Mouse (Mus musculus): ENCODE data around the gene Rassf3.
A peak's percentile ranks its signal among the peaks of the same experiment; 100 is the strongest.

Rassf3 gene

DNA sequence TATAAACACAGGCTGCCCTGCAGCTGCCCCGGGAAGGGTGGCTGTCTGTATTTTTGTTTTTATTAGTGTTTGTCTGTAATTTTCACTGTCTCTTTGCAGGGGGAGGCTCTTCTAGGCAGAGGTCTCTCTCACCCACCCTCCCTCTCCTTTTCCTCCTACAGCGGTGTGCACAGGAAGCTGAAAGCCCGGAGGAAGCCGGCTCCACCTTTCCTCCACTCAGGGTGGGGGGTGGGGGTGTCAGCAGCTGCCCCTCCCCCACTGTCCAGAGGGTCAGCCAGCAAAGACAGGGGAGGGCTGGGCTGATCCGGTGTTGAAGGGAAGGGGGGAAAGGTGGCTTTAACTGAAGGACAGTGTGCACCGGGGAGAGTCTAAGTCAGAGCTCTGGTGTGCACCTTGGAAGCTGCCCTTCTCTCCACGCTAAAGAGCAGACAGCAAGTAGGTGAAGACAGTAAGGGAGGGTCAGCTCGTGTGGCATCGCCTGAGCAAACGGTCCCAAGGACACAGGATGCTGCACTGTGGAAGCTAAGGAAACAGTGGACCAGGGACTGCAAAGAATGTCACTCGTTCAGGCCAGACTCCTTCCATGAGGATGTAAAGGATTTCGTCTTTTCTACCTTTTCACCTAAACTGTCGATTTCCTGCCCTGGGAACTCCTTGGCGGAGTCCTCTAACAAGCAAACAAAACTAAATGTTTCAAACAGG, 46.0 kb downstream of the Rassf3 start:
- DNase-seq (ENCODE audit: low read depth): peak; percentile 53

GRCm38 (mm10) chr10:121429581-121429980, 46.6 kb downstream of the Rassf3 start:
- DNase-seq (ENCODE audit: low read depth): no peak

- DNase-seq (ENCODE audit: low read depth): peak; percentile 45
These were observed 47.1 kb downstream of the Rassf3 start for GRCm38 (mm10) chr10:121429089-121429488.

GRCm38 (mm10) chr10:121428011-121428711, 48.0 kb downstream of the Rassf3 start:
- no peak for DNase-seq (ENCODE audit: low read depth)

- DNase-seq (ENCODE audit: low read depth): peak; percentile 77
These were observed 49.0 kb downstream of the Rassf3 start for GRCm38 (mm10) chr10:121427136-121427535.

DNA sequence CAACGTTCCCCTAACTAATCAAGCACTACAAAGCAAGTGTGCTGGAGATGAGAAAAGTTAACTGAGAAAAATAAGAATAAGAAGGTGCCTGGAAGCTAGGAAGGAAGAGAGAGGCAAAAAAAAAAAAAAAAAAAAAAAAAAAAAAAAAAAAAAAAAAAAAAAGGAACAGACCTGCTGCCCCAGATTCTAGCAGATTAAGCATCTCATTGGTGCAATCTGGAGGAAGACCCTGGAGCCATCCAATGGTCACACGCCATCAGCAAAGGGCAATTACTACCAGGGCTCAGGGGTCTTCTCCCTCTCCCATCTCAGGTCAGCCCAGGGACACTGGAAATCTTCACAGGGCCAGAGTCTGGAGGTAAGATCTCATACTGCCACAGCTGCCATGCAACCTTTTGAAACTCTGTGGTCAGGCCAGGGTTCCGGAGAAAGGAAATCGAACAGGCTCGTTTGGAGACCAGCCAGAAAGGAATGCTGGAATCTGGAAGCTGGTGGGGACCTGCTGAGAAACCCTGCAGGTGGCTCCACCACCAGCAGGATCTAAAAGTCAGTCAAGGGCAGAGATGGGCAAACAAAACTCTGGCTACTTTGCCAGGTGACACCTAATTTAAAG, 49.6 kb downstream of the Rassf3 start:
- DNase-seq (ENCODE audit: low read depth): peak; percentile 42

- no peak for DNase-seq (ENCODE audit: low read depth)
These were observed 50.6 kb downstream of the Rassf3 start for GRCm38 (mm10) chr10:121425506-121426025.

- no peak for DNase-seq (ENCODE audit: low read depth)
These were observed 51.1 kb downstream of the Rassf3 start for GRCm38 (mm10) chr10:121425079-121425478.

DNA sequence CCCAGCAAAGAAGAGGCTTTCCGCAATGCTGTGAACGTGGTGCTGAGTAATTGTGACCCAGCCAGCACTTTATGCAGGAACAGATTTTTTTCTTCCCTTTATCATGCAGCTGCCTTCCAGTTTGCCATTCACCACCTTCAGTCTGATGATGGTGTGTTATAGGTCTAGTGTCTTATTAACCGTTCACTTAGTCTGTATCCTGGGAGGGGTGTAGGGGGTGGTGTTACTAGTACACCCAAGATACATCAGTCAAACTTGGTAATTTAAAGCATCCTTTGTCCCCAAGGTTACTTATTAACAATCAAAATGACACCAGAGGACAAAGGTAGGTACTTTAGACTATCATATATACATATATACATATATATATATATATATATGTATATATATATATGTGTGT, 51.7 kb downstream of the Rassf3 start:
- no peak for DNase-seq (ENCODE audit: low read depth)

- no peak for DNase-seq (ENCODE audit: low read depth)
These were observed 52.4 kb downstream of the Rassf3 start for GRCm38 (mm10) chr10:121423541-121424349.

GRCm38 (mm10) chr10:121422294-121422693, 53.9 kb downstream of the Rassf3 start:
- no peak for DNase-seq (ENCODE audit: low read depth)

GRCm38 (mm10) chr10:121421657-121422290, 54.4 kb downstream of the Rassf3 start:
- DNase-seq (ENCODE audit: low read depth): no peak

- DNase-seq (ENCODE audit: low read depth): no peak
These were observed 55.1 kb downstream of the Rassf3 start for GRCm38 (mm10) chr10:121421023-121421422.

- DNase-seq (ENCODE audit: low read depth): peak; percentile 82
These were observed 56.3 kb downstream of the Rassf3 start for GRCm38 (mm10) chr10:121419640-121420470.

GRCm38 (mm10) chr10:121418835-121419234, 57.3 kb downstream of the Rassf3 start:
- no peak for DNase-seq (ENCODE audit: low read depth)

DNA sequence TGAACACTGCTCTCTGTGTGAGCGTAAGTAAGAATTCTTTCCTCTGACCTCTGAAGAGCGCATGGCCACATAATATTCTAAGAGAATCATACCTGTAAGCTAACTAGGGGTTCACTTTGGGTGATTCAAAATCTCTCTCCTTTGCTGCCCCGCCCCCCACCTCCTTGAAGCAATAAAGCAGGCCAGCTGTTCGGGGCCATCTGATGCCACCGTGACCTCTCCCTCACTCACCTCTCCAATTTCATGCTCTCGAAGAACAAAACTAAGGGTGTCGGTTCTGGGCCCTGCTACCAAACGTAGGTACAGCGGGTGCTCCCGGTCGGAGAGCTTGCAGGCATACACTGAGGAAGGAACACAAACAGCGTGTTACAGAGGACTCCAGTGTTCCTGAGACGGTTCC, 62.0 kb downstream of the Rassf3 start:
- no peak for DNase-seq (ENCODE audit: low read depth)

DNA sequence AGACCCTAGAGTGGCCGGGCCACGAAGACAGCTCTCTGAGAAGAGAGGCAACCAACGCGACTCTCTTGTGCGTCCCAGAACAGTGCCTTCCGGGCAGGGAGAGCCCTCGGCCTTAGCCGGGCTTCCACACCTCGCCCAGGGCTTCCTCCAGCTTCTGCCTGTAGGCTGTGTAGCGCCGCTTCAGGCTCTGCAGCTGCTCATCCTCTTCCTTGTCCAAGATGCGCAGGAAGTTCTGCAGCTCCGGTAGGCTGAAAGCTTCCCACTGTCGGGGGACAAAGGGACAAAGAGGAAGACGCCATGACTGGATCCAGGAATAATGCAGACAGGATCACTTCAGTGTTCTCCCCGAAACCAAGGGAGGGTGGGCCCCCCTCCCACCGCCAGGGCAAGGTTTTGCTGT, 63.3 kb downstream of the Rassf3 start:
- DNase-seq (ENCODE audit: low read depth): no peak

DNA sequence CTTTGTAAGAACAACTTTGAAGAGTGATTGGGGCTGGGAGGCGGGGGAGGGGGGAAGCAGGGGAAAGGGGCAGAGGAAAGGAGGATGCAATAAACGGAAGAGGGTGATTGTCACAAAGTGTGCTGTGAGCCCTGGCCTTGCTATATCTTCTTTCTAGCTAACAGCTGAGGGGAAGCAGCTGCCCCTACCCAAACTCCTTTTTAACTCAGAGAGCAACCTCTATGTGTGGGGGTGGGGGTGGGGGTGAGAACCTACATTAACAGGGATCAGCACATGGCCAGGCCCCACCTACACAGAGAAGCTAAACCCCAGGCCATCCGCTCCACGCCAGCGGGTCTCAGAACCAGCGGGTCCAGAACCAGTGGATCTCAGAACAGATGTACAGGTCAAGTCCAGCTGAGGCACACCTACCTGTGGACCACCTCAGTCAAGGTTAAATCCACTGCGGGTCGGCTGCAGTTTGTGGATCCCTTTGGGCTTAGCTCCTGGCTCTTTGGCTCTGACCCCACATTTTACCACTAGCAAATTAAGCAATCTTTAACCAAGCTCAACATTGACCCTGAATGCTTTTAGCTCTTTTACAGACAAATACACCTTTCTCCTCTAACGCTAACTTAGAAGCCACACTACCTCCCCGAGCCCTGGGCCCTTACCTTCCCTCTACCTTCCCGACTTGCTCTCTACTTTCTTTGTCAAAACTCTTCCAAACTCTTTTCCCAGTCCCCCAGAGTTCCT, 64.3 kb downstream of the Rassf3 start:
- DNase-seq (ENCODE audit: low read depth): no peak

GRCm38 (mm10) chr10:121409717-121410116, 66.4 kb downstream of the Rassf3 start:
- DNase-seq (ENCODE audit: low read depth): peak; percentile 87

DNA sequence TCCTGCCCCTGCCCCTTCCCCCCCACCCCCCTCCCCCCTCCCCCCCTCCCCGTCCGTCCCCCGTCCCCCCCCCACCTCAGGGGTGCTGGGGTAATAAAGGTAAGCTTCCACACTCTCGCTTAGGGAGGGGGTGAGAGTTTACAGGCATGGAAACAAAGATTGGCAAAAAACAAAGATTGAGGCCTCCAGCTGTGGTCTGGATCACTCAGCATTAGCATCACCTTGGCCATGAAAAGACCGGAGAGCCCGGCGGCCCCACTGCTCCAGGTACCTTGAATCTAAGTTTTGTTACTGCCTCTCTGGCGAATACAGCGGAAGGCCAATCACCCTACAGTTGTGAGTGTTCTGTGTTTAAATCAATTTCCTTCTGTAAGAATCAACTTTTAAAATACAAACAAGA, 72.2 kb downstream of the Rassf3 start:
- DNase-seq (ENCODE audit: low read depth): no peak
